Mouse (Mus musculus): ENCODE data around the gene Rabl3.

GRCm38 (mm10) chr16:37525121-37525520, 14.6 kb upstream of the Rabl3 start:
- TF ChIP-seq CTCF (IDR thresholded peaks at IDR 0.05; ENCODE audit: low read depth) (no peak), EP300 (IDR thresholded peaks at IDR 0.05; ENCODE audit: low read depth) (no peak)

All from liver, embryonic 14.5 days (tissue).